In genomic region chr15:103305070-103305678, GRCm38 (mm10) we compare ENCODE assay signal across 8 mouse cellular contexts. TPM values are rescaled to one million over a fixed set of nuclear protein-coding genes. Genes with fewer than 3 reads are reported as not detected.
DNase-seq lines count a peak whose midpoint lies in the region; ATAC-seq and TF ChIP-seq lines count a peak whose summit lies in the region.

No protein-coding gene starts in this region.

- no peaks in the 10 kb centered on the region for H3K9me3 ChIP-seq in heart, embryonic 10.5 days
- no peaks in the 10 kb centered on the region for H3K9me3 ChIP-seq in kidney, embryonic 15.5 days (replicated peaks)

- H3K9ac ChIP-seq in kidney, embryonic 15.5 days, result peak overlapping the region; percentile 56

- H3K27me3 ChIP-seq in heart, embryonic 10.5 days (ENCODE audit: insufficient read depth, poor library complexity, severe bottlenecking), result peaks cover 20% of the 10 kb centered on the region
- no peaks in the 10 kb centered on the region for H3K27me3 ChIP-seq in kidney, embryonic 15.5 days

- TF ChIP-seq POLR2A in bone marrow macrophage, adult 2 months (IDR thresholded peaks at IDR 0.05; ENCODE audit: borderline replicate concordance, low read depth, low read length), result no peak

- no peak for TF ChIP-seq CTCF in bone marrow macrophage, adult 2 months (IDR thresholded peaks at IDR 0.05; ENCODE audit: low read depth, low read length)

- under 1% methylated on average over 71 of the region's 71 CpGs for WGBS in heart, embryonic 10.5 days
- WGBS in kidney, embryonic 15.5 days, result under 1% methylated on average over 68 of the region's 71 CpGs

- peak overlapping the region; percentile 97 for H3K27ac ChIP-seq in bone marrow macrophage, adult 2 months (ENCODE audit: insufficient read depth, low read depth, low read length)
- peak overlapping the region; percentile 93 for H3K27ac ChIP-seq in heart, embryonic 10.5 days
- H3K27ac ChIP-seq in kidney, embryonic 15.5 days, result peak overlapping the region; percentile 98

- no peaks in the 10 kb centered on the region for H3K36me3 ChIP-seq in heart, embryonic 10.5 days
- no peaks in the 10 kb centered on the region for H3K36me3 ChIP-seq in kidney, embryonic 15.5 days

- peak overlapping the region; percentile 77 for H3K4me2 ChIP-seq in kidney, embryonic 15.5 days

- peak overlapping the region; percentile 68 for H3K4me3 ChIP-seq in bone marrow macrophage, adult 2 months (ENCODE audit: insufficient read depth, low read length)
- peak overlapping the region; percentile 67 for H3K4me3 ChIP-seq in heart, embryonic 10.5 days
- H3K4me3 ChIP-seq in kidney, embryonic 15.5 days (replicated peaks), result peak overlapping the region; percentile 48

- ATAC-seq in erythroblast, adult 5-6 weeks (replicated peaks; ENCODE audit: low FRiP score, poor library complexity, severe bottlenecking), result peak; percentile 60
- peak; percentile 92 for ATAC-seq in kidney, embryonic 15.5 days (replicated peaks; ENCODE audit: low FRiP score)
- ATAC-seq in monocyte, adult 5-6 weeks (replicated peaks; ENCODE audit: insufficient number of reproducible peaks, low FRiP score, low TSS enrichment, poor library complexity, severe bottlenecking), result peak; percentile 90

- peak; percentile 99 for DNase-seq in A20 (ENCODE audit: low read depth, low spot score)
- DNase-seq in heart, embryonic 10.5 days (ENCODE audit: low spot score), result peak; percentile 98
- DNase-seq in liver, result peak; percentile 88
- peak; percentile 79 to 87 for DNase-seq in spleen, postnatal 4 days (ENCODE audit: low spot score in 2 of 2)

- H3K4me1 ChIP-seq in bone marrow macrophage, adult 2 months (ENCODE audit: control insufficient read depth, insufficient read depth, low read length), result peaks cover 56% of the 10 kb centered on the region
- H3K4me1 ChIP-seq in heart, embryonic 10.5 days, result peaks cover 70% of the 10 kb centered on the region
- H3K4me1 ChIP-seq in kidney, embryonic 15.5 days, result peaks cover 93% of the 10 kb centered on the region

RNA-seq across cellular contexts. Expression of gene Gpr84, which starts 5.2 kb away (rescaled TPM):
- 1.4 and 2.7 TPM in 2 replicates for polyA plus RNA-seq in bone marrow macrophage, adult 2 months (2012; ENCODE audit: insufficient read depth, insufficient read length, missing spikeins)
- 0.96 and 2.1 TPM in 2 replicates for total RNA-seq in erythroblast, adult 5-6 weeks (2015; ENCODE audit: low replicate concordance)
- 0.70 and 1.3 TPM in 2 replicates for total RNA-seq in erythroblast, adult 5-6 weeks (2017; ENCODE audit: low replicate concordance)
- 0.35 TPM in 1 of 2 replicates, not detected in the other for polyA plus RNA-seq in heart, embryonic 10.5 days (2016; fragmentation: Nextera tagmentation; extraction: Ambion mirVana)
- polyA plus RNA-seq in kidney, embryonic 15.5 days (2015; fragmentation: Nextera tagmentation; extraction: Ambion mirVana), result 0.42 and 0.48 TPM in 2 replicates
- 0.53 to 1.2 TPM (median 0.87 TPM) in 3 replicates for total RNA-seq in monocyte, adult 5-6 weeks (2017)

RNA-seq across cellular contexts. Expression of gene Copz1, which starts 32.7 kb away (rescaled TPM):
- 129 and 132 TPM in 2 replicates for polyA plus RNA-seq in bone marrow macrophage, adult 2 months (2012; ENCODE audit: insufficient read depth, insufficient read length, missing spikeins)
- total RNA-seq in erythroblast, adult 5-6 weeks (2015; ENCODE audit: low replicate concordance), result 123 and 131 TPM in 2 replicates
- 54.0 and 56.5 TPM in 2 replicates for total RNA-seq in erythroblast, adult 5-6 weeks (2017; ENCODE audit: low replicate concordance)
- 220 and 264 TPM in 2 replicates for polyA plus RNA-seq in heart, embryonic 10.5 days (2016; fragmentation: Nextera tagmentation; extraction: Ambion mirVana)
- polyA plus RNA-seq in kidney, embryonic 15.5 days (2015; fragmentation: Nextera tagmentation; extraction: Ambion mirVana), result 298 and 300 TPM in 2 replicates
- total RNA-seq in monocyte, adult 5-6 weeks (2017), result 47.5 to 52.5 TPM (median 50.3 TPM) in 3 replicates

RNA-seq across cellular contexts. Expression of gene Zfp385a, which starts 34.7 kb away (rescaled TPM):
- polyA plus RNA-seq in bone marrow macrophage, adult 2 months (2012; ENCODE audit: insufficient read depth, insufficient read length, missing spikeins), result 73.0 and 86.1 TPM in 2 replicates
- total RNA-seq in erythroblast, adult 5-6 weeks (2015; ENCODE audit: low replicate concordance), result 2.9 and 5.6 TPM in 2 replicates
- 0.68 and 0.84 TPM in 2 replicates for total RNA-seq in erythroblast, adult 5-6 weeks (2017; ENCODE audit: low replicate concordance)
- polyA plus RNA-seq in heart, embryonic 10.5 days (2016; fragmentation: Nextera tagmentation; extraction: Ambion mirVana), result 8.9 and 15.8 TPM in 2 replicates
- 12.5 and 14.4 TPM in 2 replicates for polyA plus RNA-seq in kidney, embryonic 15.5 days (2015; fragmentation: Nextera tagmentation; extraction: Ambion mirVana)
- total RNA-seq in monocyte, adult 5-6 weeks (2017), result 0.85 to 3.7 TPM (median 1.7 TPM) in 3 replicates

RNA-seq across cellular contexts. Expression of gene Nfe2, which starts 47.0 kb away (rescaled TPM):
- 0.88 and 1.7 TPM in 2 replicates for polyA plus RNA-seq in bone marrow macrophage, adult 2 months (2012; ENCODE audit: insufficient read depth, insufficient read length, missing spikeins)
- 449 and 473 TPM in 2 replicates for total RNA-seq in erythroblast, adult 5-6 weeks (2015; ENCODE audit: low replicate concordance)
- total RNA-seq in erythroblast, adult 5-6 weeks (2017; ENCODE audit: low replicate concordance), result 629 and 671 TPM in 2 replicates
- polyA plus RNA-seq in heart, embryonic 10.5 days (2016; fragmentation: Nextera tagmentation; extraction: Ambion mirVana), result 15.2 and 19.4 TPM in 2 replicates
- 5.1 and 6.2 TPM in 2 replicates for polyA plus RNA-seq in kidney, embryonic 15.5 days (2015; fragmentation: Nextera tagmentation; extraction: Ambion mirVana)
- 85.2 to 136 TPM (median 112 TPM) in 3 replicates for total RNA-seq in monocyte, adult 5-6 weeks (2017)

Comparison
In these comparisons a context has a peak if more than half of its experiments do, and no peak if none do; other contexts are left out.
1. Peak in every context shown above with its lines: DNase-seq, ATAC-seq, H3K4me3 ChIP-seq and H3K27ac ChIP-seq.